10 mouse cellular contexts compared by ENCODE assay signal in the genomic region with DNA sequence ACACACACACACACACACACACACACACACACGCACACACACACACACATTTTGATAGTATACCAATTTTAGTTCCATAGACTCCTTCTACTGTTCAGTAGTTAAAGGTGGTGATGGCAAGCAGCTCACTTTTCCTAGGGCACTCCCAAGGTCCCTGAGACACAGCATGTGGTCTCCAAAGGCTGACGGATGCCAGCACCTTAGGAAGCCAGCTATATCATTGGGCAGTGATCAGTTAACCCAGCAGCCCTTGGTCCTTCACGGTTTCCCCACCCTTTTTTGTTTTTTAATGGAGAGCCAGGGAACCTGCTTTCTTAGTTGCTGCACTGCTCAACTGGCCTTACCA. TPM values are rescaled to one million over a fixed set of nuclear protein-coding genes. Genes with fewer than 3 reads are reported as not detected.
DNase-seq lines count a peak whose midpoint lies in the region; ATAC-seq and TF ChIP-seq lines count a peak whose summit lies in the region.
"Had no signal": no experiment of that assay in that cellular context is flagged by ENCODE, and none has a peak within 500 bp of the region (broad histone marks: within the 10 kb centered on the region; RNA-seq: fewer than 3 reads in every experiment).

No protein-coding gene starts in this region.

- peak overlapping the region; percentile 51 for H3K4me3 ChIP-seq in heart, adult 2 months
- no peak overlapping the region for H3K4me3 ChIP-seq in lung, embryonic 14.5 days (ENCODE audit: low read depth, low read length)
- H3K4me3 ChIP-seq in hindbrain, embryonic 11.5 days (ENCODE audit: low read depth, low read length), result no peak overlapping the region
- H3K4me3 ChIP-seq in neural tube, embryonic 15.5 days (replicated peaks), result no peak overlapping the region

- peak overlapping the region; percentile 88 for H3K27ac ChIP-seq in heart, adult 2 months
- peak overlapping the region; percentile 86 for H3K27ac ChIP-seq in lung, embryonic 14.5 days (ENCODE audit: low read depth)
- no peak overlapping the region for H3K27ac ChIP-seq in hindbrain, embryonic 11.5 days (ENCODE audit: low read depth, low read length)
- no peak overlapping the region for H3K27ac ChIP-seq in neural tube, embryonic 15.5 days (replicated peaks)
- H3K27ac ChIP-seq: macrophage had no signal

- peak overlapping the region; percentile 47 for H3K4me2 ChIP-seq in lung, embryonic 14.5 days
- no peak overlapping the region for H3K4me2 ChIP-seq in hindbrain, embryonic 11.5 days (replicated peaks; ENCODE audit: low read depth, low read length)
- peak overlapping the region; percentile 9 for H3K4me2 ChIP-seq in neural tube, embryonic 15.5 days

- H3K9ac ChIP-seq in heart, adult 2 months (ENCODE audit: low read depth, low read length), result peak overlapping the region; percentile 62
- H3K9ac ChIP-seq in lung, embryonic 14.5 days, result no peak overlapping the region
- no peak overlapping the region for H3K9ac ChIP-seq in hindbrain, embryonic 11.5 days (ENCODE audit: low read depth, low read length)
- no peak overlapping the region for H3K9ac ChIP-seq in neural tube, embryonic 15.5 days (replicated peaks)

- intact Hi-C loops in heart, adult 2 months (cut with DNase I), result no loop called here
- intact Hi-C loops in heart, postnatal 14 days (cut with DNase I), result loop anchor here (5.0 kb wide), 1 partner anchor 36 kb away; no protein-coding TSS in a partner anchor

- H3K36me3 ChIP-seq in heart, adult 2 months (ENCODE audit: control insufficient read depth, insufficient read depth, low read length), result peaks cover 5% of the 10 kb centered on the region; the same call in 1 of the 2 replicates
- no peaks in the 10 kb centered on the region for H3K36me3 ChIP-seq in lung, embryonic 14.5 days (ENCODE audit: insufficient read depth)
- H3K36me3 ChIP-seq in hindbrain, embryonic 11.5 days (ENCODE audit: control insufficient read depth, insufficient read depth, low read length), result no peaks in the 10 kb centered on the region
- no peaks in the 10 kb centered on the region for H3K36me3 ChIP-seq in neural tube, embryonic 15.5 days

- WGBS in heart, adult 2 months, result 33% methylated on average over 3 of the region's 3 CpGs
- WGBS in lung, embryonic 14.5 days, result 31% methylated on average over 3 of the region's 3 CpGs
- WGBS in hindbrain, embryonic 11.5 days, result 39% methylated on average over 3 of the region's 3 CpGs
- 37% methylated on average over 3 of the region's 3 CpGs for WGBS in neural tube, embryonic 15.5 days

- no peak for ATAC-seq in lung, embryonic 14.5 days (ENCODE audit: insufficient read depth)
- peak; percentile 34; the same call in 1 of the 2 replicates for ATAC-seq in hindbrain, embryonic 11.5 days (ENCODE audit: low FRiP score)
- no peak for ATAC-seq in neural tube, embryonic 15.5 days (ENCODE audit: low FRiP score)

- no peak for TF ChIP-seq EP300 in heart, adult 2 months (IDR thresholded peaks at IDR 0.05; ENCODE audit: insufficient read depth, low read depth, low read length)

- no peaks in the 10 kb centered on the region for H3K9me3 ChIP-seq in lung, embryonic 14.5 days (ENCODE audit: low read depth, low read length)
- no peaks in the 10 kb centered on the region for H3K9me3 ChIP-seq in hindbrain, embryonic 11.5 days (ENCODE audit: control insufficient read depth, low read length)
- H3K9me3 ChIP-seq in neural tube, embryonic 15.5 days (replicated peaks), result no peaks in the 10 kb centered on the region

- TF ChIP-seq CTCF in heart, adult 2 months (IDR thresholded peaks at IDR 0.05), result no peak
- no peak for TF ChIP-seq CTCF in lung, embryonic 14.5 days (IDR thresholded peaks at IDR 0.05; ENCODE audit: low read depth)

- no peak; the same call in 1 of the 2 replicates for TF ChIP-seq POLR2A in heart, adult 2 months (IDR thresholded peaks at IDR 0.05; ENCODE audit: insufficient read depth, low read depth, low read length)

- no peaks in the 10 kb centered on the region for H3K27me3 ChIP-seq in heart, adult 2 months (ENCODE audit: control insufficient read depth, insufficient read depth, low read length)
- no peaks in the 10 kb centered on the region for H3K27me3 ChIP-seq in lung, embryonic 14.5 days (ENCODE audit: insufficient read depth, low read length)
- H3K27me3 ChIP-seq in hindbrain, embryonic 11.5 days (ENCODE audit: control insufficient read depth, insufficient read depth, low read length), result no peaks in the 10 kb centered on the region
- H3K27me3 ChIP-seq in neural tube, embryonic 15.5 days (replicated peaks), result no peaks in the 10 kb centered on the region

- no peaks in the 10 kb centered on the region for H3K79me2 ChIP-seq in heart, adult 2 months (replicated peaks; ENCODE audit: control insufficient read depth, insufficient read depth, low read length)

- peaks cover 4% of the 10 kb centered on the region for H3K4me1 ChIP-seq in heart, adult 2 months (ENCODE audit: control insufficient read depth, insufficient read depth, low read length)
- no peaks in the 10 kb centered on the region for H3K4me1 ChIP-seq in lung, embryonic 14.5 days (ENCODE audit: insufficient read depth)
- H3K4me1 ChIP-seq in hindbrain, embryonic 11.5 days (replicated peaks; ENCODE audit: control insufficient read depth, insufficient read depth, low read length), result no peaks in the 10 kb centered on the region
- no peaks in the 10 kb centered on the region; the same call in 1 of the 2 replicates for H3K4me1 ChIP-seq in neural tube, embryonic 15.5 days

- DNase-seq in heart, adult 2 months, result no peak
- DNase-seq in heart, postnatal 14 days, result no peak
- DNase-seq in lung, embryonic 14.5 days, result no peak
- DNase-seq in lung, postnatal 36 days, result no peak
- no peak for DNase-seq in hindbrain, embryonic 11.5 days (ENCODE audit: low spot score)
- DNase-seq in embryo, embryonic 10.5 days (ENCODE audit: low spot score), result no peak
- no peak for DNase-seq in cerebellum, postnatal 10 days

RNA-seq across cellular contexts. Expression of gene Rassf9, which starts 0.6 kb away (rescaled TPM):
- total RNA-seq in heart, adult 2 months (2021), result 10 to 100 TPM in 1 of 2 experiments, 1 to 10 TPM in 1; 6.8 to 13.6 TPM
- 2.0 and 5.4 TPM in 2 replicates for polyA plus RNA-seq in heart, adult 2 months (2012; rRNA removed)
- 10 to 100 TPM; 11.1 to 14.2 TPM for total RNA-seq in heart, postnatal 14 days (2021)
- polyA plus RNA-seq in lung, embryonic 14.5 days (2014; fragmentation: Nextera tagmentation; extraction: Ambion mirVana), result 6.4 and 7.2 TPM in 2 replicates
- 1.9 and 2.0 TPM in 2 replicates for polyA plus RNA-seq in hindbrain, embryonic 11.5 days (2014; fragmentation: Nextera tagmentation; extraction: Ambion mirVana)
- polyA plus RNA-seq in neural tube, embryonic 15.5 days (2015; fragmentation: Nextera tagmentation; extraction: Ambion mirVana), result 2.0 and 3.1 TPM in 2 replicates
- polyA plus RNA-seq: C2C12, macrophage had no signal

RNA-seq across cellular contexts. Expression of gene Nts, which starts 21.1 kb away (rescaled TPM):
- total RNA-seq in heart, adult 2 months (2021), result 1 to 10 TPM in 1 of 2 experiments, under 1 TPM in 1; 0.66 to 1.0 TPM
- polyA plus RNA-seq in heart, adult 2 months (2012; rRNA removed), result 0.41 and 0.97 TPM in 2 replicates
- total RNA-seq in heart, postnatal 14 days (2021), result 1 to 10 TPM; 2.4 to 3.1 TPM
- polyA plus RNA-seq in lung, embryonic 14.5 days (2014; fragmentation: Nextera tagmentation; extraction: Ambion mirVana), result 0.20 and 0.43 TPM in 2 replicates
- polyA plus RNA-seq in hindbrain, embryonic 11.5 days (2014; fragmentation: Nextera tagmentation; extraction: Ambion mirVana), result 0.32 and 0.99 TPM in 2 replicates
- 7.9 and 11.3 TPM in 2 replicates for polyA plus RNA-seq in neural tube, embryonic 15.5 days (2015; fragmentation: Nextera tagmentation; extraction: Ambion mirVana)
- polyA plus RNA-seq: macrophage had no signal

Comparison
In these comparisons a context has a peak if more than half of its experiments do, and no peak if none do; other contexts are left out.
1. H3K27ac ChIP-seq: peak in heart, adult 2 months (single experiment) and lung, embryonic 14.5 days (single experiment); none in hindbrain, embryonic 11.5 days (single experiment) and neural tube, embryonic 15.5 days (single experiment).